Mouse (Mus musculus): Measurements from ENCODE around the gene Zfp663. TPM values are rescaled to one million over a fixed set of nuclear protein-coding genes. Genes with fewer than 3 reads are reported as not detected.
A peak's percentile ranks its signal among the peaks of the same experiment; 100 is the strongest.

The Zfp663 gene
- polyA plus RNA-seq, 1 experiment from 2014 or later: 1.2 TPM

- Histone ChIP-seq H3K9ac (replicated peaks; ENCODE audit: low read depth) (no peak overlapping the region), H3K27ac (ENCODE audit: low read length) (no peak overlapping the region), H3K4me2 (replicated peaks; ENCODE audit: low read depth, low read length) (no peak overlapping the region), H3K4me1 (ENCODE audit: insufficient read depth, low read depth, low read length) (no peaks in the 10 kb centered on the region), H3K4me3 (ENCODE audit: low read depth, low read length) (no peak overlapping the region), H3K9me3 (ENCODE audit: low read length) (no peaks in the 10 kb centered on the region), H3K27me3 (replicated peaks; ENCODE audit: insufficient read depth, low read length) (no peaks in the 10 kb centered on the region), H3K36me3 (ENCODE audit: insufficient read depth, low read length) (peaks cover 33% of the 10 kb centered on the region; the same call in 1 of the 2 replicates)
- TF ChIP-seq EP300 (IDR thresholded peaks at IDR 0.05): no peak
- no peak for TF ChIP-seq CTCF (IDR thresholded peaks at IDR 0.05)
- DNase-seq (ENCODE audit: low spot score) (no peak), ATAC-seq (no peak)
- 79% methylated on average over 19 of the region's 19 CpGs for WGBS
Observed at GRCm38 (mm10) chr2:165304819-165305218, 63.7 kb downstream of the Zfp663 start.

GRCm38 (mm10) chr2:165303354-165304012, 65.0 kb downstream of the Zfp663 start:
- Histone ChIP-seq H3K4me1 (ENCODE audit: insufficient read depth, low read depth, low read length) (no peaks in the 10 kb centered on the region), H3K27ac (ENCODE audit: low read length) (no peak overlapping the region), H3K4me2 (replicated peaks; ENCODE audit: low read depth, low read length) (no peak overlapping the region), H3K27me3 (replicated peaks; ENCODE audit: insufficient read depth, low read length) (no peaks in the 10 kb centered on the region), H3K4me3 (ENCODE audit: low read depth, low read length) (no peak overlapping the region), H3K36me3 (ENCODE audit: insufficient read depth, low read length) (peaks cover 28% of the 10 kb centered on the region; the same call in 1 of the 2 replicates), H3K9me3 (ENCODE audit: low read length) (no peaks in the 10 kb centered on the region), H3K9ac (replicated peaks; ENCODE audit: low read depth) (no peak overlapping the region)
- DNase-seq (ENCODE audit: low spot score) (no peak), ATAC-seq (no peak)
- WGBS: 88% methylated on average over 6 of the region's 6 CpGs
- no peak for TF ChIP-seq EP300 (IDR thresholded peaks at IDR 0.05)
- TF ChIP-seq CTCF (IDR thresholded peaks at IDR 0.05): no peak

GRCm38 (mm10) chr2:165301409-165301808, 67.1 kb downstream of the Zfp663 start:
- no peaks in the 10 kb centered on the region for H3K27me3 ChIP-seq (replicated peaks; ENCODE audit: insufficient read depth, low read length)
- H3K27ac ChIP-seq (ENCODE audit: low read length): no peak overlapping the region
- no peak; the same call in 1 of the 2 replicates for TF ChIP-seq CTCF (IDR thresholded peaks at IDR 0.05)
- no peak for TF ChIP-seq EP300 (IDR thresholded peaks at IDR 0.05)
- WGBS: 53% methylated on average over 3 of the region's 3 CpGs
- DNase-seq (ENCODE audit: low spot score): peak; percentile 38
- peaks cover 36% of the 10 kb centered on the region for H3K36me3 ChIP-seq (ENCODE audit: insufficient read depth, low read length)
- no peak overlapping the region for H3K4me2 ChIP-seq (replicated peaks; ENCODE audit: low read depth, low read length)
- peak; percentile 55 for ATAC-seq
- H3K9ac ChIP-seq (replicated peaks; ENCODE audit: low read depth): no peak overlapping the region
- no peak overlapping the region for H3K4me3 ChIP-seq (ENCODE audit: low read depth, low read length)
- no peaks in the 10 kb centered on the region for H3K4me1 ChIP-seq (ENCODE audit: insufficient read depth, low read depth, low read length)
- H3K9me3 ChIP-seq (ENCODE audit: low read length): no peaks in the 10 kb centered on the region

Other genes with a start within 250 kb of the Zfp663 start
- 1.0 and 1.8 TPM in 2 replicates for gene Cdh22, start 133.9 kb downstream of the Zfp663 start, polyA plus RNA-seq (2015; fragmentation: Nextera tagmentation; extraction: Ambion mirVana)
- gene Slc35c2, start 80.9 kb downstream of the Zfp663 start, polyA plus RNA-seq (2015; fragmentation: Nextera tagmentation; extraction: Ambion mirVana): 42.8 and 44.1 TPM in 2 replicates
- gene Elmo2, start 42.2 kb downstream of the Zfp663 start, polyA plus RNA-seq (2015; fragmentation: Nextera tagmentation; extraction: Ambion mirVana): 61.1 and 66.4 TPM in 2 replicates
- gene Zfp334, start 19.5 kb upstream of the Zfp663 start, polyA plus RNA-seq (2015; fragmentation: Nextera tagmentation; extraction: Ambion mirVana): 2.5 and 2.6 TPM in 2 replicates
- gene Ocstamp, start 31.7 kb upstream of the Zfp663 start, polyA plus RNA-seq (2015; fragmentation: Nextera tagmentation; extraction: Ambion mirVana): 0.15 and 0.20 TPM in 2 replicates
- 0.65 and 0.90 TPM in 2 replicates for gene Slc13a3, start 104.5 kb upstream of the Zfp663 start, polyA plus RNA-seq (2015; fragmentation: Nextera tagmentation; extraction: Ambion mirVana)
- gene Trp53rka, start 124.6 kb upstream of the Zfp663 start, polyA plus RNA-seq (2015; fragmentation: Nextera tagmentation; extraction: Ambion mirVana): 21.5 and 22.5 TPM in 2 replicates
- 6.7 and 6.9 TPM in 2 replicates for gene Slc2a10, start 135.1 kb upstream of the Zfp663 start, polyA plus RNA-seq (2015; fragmentation: Nextera tagmentation; extraction: Ambion mirVana)
- gene Eya2, start 226.3 kb upstream of the Zfp663 start, polyA plus RNA-seq (2015; fragmentation: Nextera tagmentation; extraction: Ambion mirVana): 25.7 and 27.8 TPM in 2 replicates

Measured in lung, postnatal 0 days (tissue).